14 mouse cellular contexts compared by ENCODE assay signal in the genomic region with DNA sequence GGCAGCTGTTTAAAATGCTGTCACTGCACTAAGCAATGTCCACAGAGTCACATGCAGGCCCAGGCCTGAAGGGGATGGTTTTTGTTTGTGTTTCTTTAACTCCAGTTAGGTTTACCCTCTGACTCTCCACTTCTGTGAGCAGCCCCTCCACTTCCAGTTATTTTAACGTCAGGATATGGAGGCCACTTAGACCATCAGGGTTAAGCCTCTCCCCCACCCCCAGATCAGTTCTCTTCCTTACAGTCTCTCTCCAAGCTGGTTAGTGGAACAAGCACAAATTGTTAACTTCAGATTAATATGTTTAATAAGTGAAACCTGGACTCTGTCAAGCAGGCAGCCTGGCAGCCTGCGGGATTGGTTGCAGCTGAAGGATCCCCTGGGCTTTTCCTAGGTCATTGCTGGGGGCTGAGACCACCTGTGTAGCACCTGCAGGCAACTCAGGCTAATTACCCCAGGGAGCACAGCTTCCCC.
DNase-seq lines count a peak whose midpoint lies in the region; ATAC-seq lines count a peak whose summit lies in the region.
"Had no signal": no experiment of that assay in that cellular context is flagged by ENCODE, and none has a peak within 500 bp of the region (broad histone marks: within the 10 kb centered on the region; RNA-seq: fewer than 3 reads in every experiment).

No protein-coding gene starts in this region.

- ATAC-seq in embryonic facial prominence, embryonic 15.5 days (ENCODE audit: insufficient number of reproducible peaks, low FRiP score, low TSS enrichment, low read depth), result 0 out of 2 replicates have a peak, but pooled peaks have one; percentile 39
- peak; percentile 70 for ATAC-seq in kidney, embryonic 16.5 days (ENCODE audit: low FRiP score, low TSS enrichment)
- ATAC-seq: hindbrain, postnatal 0 days had no signal

- no peaks in the 10 kb centered on the region for H3K27me3 ChIP-seq in embryonic facial prominence, embryonic 15.5 days
- H3K27me3 ChIP-seq in kidney, embryonic 16.5 days (ENCODE audit: insufficient read depth, low read length), result no peaks in the 10 kb centered on the region
- H3K27me3 ChIP-seq: forebrain, embryonic 12.5 days; lung, embryonic 15.5 days had no signal

- no peak overlapping the region for H3K4me2 ChIP-seq in embryonic facial prominence, embryonic 15.5 days (replicated peaks)
- H3K4me2 ChIP-seq in kidney, embryonic 16.5 days (replicated peaks; ENCODE audit: low read depth, low read length), result no peak overlapping the region
- H3K4me2 ChIP-seq: forebrain, embryonic 12.5 days; liver, embryonic 11.5 days; lung, embryonic 15.5 days had no signal

- peaks cover 15% of the 10 kb centered on the region for H3K4me1 ChIP-seq in embryonic facial prominence, embryonic 15.5 days
- peaks cover 11% of the 10 kb centered on the region for H3K4me1 ChIP-seq in kidney, embryonic 16.5 days (ENCODE audit: insufficient read depth, low read length)
- H3K4me1 ChIP-seq: forebrain, embryonic 12.5 days had no signal

- H3K9me3 ChIP-seq in embryonic facial prominence, embryonic 15.5 days (replicated peaks), result no peaks in the 10 kb centered on the region
- H3K9me3 ChIP-seq in kidney, embryonic 16.5 days (ENCODE audit: low read length), result no peaks in the 10 kb centered on the region
- H3K9me3 ChIP-seq: forebrain, embryonic 12.5 days; lung, embryonic 15.5 days had no signal

- no peaks in the 10 kb centered on the region for H3K36me3 ChIP-seq in embryonic facial prominence, embryonic 15.5 days
- no peaks in the 10 kb centered on the region for H3K36me3 ChIP-seq in kidney, embryonic 16.5 days (ENCODE audit: insufficient read depth, low read length)
- H3K36me3 ChIP-seq: forebrain, embryonic 12.5 days; lung, embryonic 15.5 days had no signal

- 0 out of 2 replicates have a peak overlapping the region, but pooled peaks have one; percentile 22 for H3K27ac ChIP-seq in embryonic facial prominence, embryonic 15.5 days (replicated peaks)
- H3K27ac ChIP-seq in kidney, embryonic 16.5 days (ENCODE audit: low read length), result peak overlapping the region; percentile 34
- H3K27ac ChIP-seq: forebrain, embryonic 12.5 days; heart, adult 2 months; hindbrain, postnatal 0 days; lung, embryonic 15.5 days had no signal

- H3K4me3 ChIP-seq in embryonic facial prominence, embryonic 15.5 days (replicated peaks), result no peak overlapping the region
- no peak overlapping the region for H3K4me3 ChIP-seq in kidney, embryonic 16.5 days (ENCODE audit: low read length)
- H3K4me3 ChIP-seq: forebrain, embryonic 12.5 days; heart, adult 2 months; lung, embryonic 15.5 days had no signal

- WGBS in embryonic facial prominence, embryonic 15.5 days, result 11% methylated on average over 2 of the region's 2 CpGs
- 15% methylated on average over 2 of the region's 2 CpGs for WGBS in kidney, embryonic 16.5 days

- DNase-seq in kidney, adult 11 months, result peak; percentile 50
- no peak for DNase-seq in kidney, postnatal 10 days
- peak; percentile 52 for DNase-seq in mesoderm, embryonic 11.5 days (ENCODE audit: low read depth, low spot score)
- no peak for DNase-seq in layer of hippocampus, postnatal 25 days (ENCODE audit: extremely low spot score in 1 of 2, low spot score in 1 of 2)
- DNase-seq in adrenal gland, postnatal 10 days, result no peak
- DNase-seq: adrenal gland, adult 8-10 months; cerebellum, adult 2 months; heart, adult 2 months had no signal

- H3K9ac ChIP-seq in embryonic facial prominence, embryonic 15.5 days, result no peak overlapping the region
- H3K9ac ChIP-seq in kidney, embryonic 16.5 days (replicated peaks; ENCODE audit: low read length), result no peak overlapping the region
- H3K9ac ChIP-seq: forebrain, embryonic 12.5 days; lung, embryonic 15.5 days had no signal

Comparison
In these comparisons a context has a peak if more than half of its experiments do, and no peak if none do; other contexts are left out.
1. DNase-seq: peak in kidney, adult 11 months (single experiment) and mesoderm, embryonic 11.5 days (single experiment); none in kidney, postnatal 10 days (single experiment), layer of hippocampus, postnatal 25 days (0 of 2) and adrenal gland, postnatal 10 days (single experiment).